Mouse (Mus musculus): ENCODE data around the gene Pde10a.

DNA sequence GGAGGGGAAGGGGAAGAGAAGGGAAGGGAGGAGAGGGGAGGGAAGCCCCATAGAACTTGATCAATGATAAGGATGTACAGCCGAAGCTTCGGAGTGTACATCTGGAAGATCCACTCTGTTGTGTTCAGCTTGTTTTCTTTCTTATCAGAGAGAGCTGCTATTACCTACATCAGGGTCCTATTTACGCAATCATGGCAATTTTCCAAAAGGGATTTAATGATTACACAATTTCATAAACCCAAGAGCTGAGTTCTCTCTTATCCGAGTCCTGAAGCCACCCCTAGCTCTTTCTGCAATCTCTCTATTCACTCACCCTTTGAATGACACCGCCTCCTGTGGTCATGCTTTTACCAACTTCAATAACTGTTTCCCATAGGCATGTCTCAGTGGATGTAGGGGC, 508.3 kb downstream of the Pde10a start:
- TF ChIP-seq CTCF (IDR thresholded peaks at IDR 0.05; ENCODE audit: extremely low read depth, insufficient read length, insufficient replicate concordance, low read depth, low read length) (no peak), POLR2A (IDR thresholded peaks at IDR 0.05; ENCODE audit: low read depth, low read length) (no peak)

Data from small intestine, adult 2 months (tissue).